Mouse (Mus musculus) mammary gland, adult 2 months (tissue): ENCODE measurements around the gene Tekt5. TPM values are rescaled to one million over a fixed set of nuclear protein-coding genes. Genes with fewer than 3 reads are reported as not detected.

ENCODE experiments used
- polyA plus RNA-seq: library from polyadenylated mRNA; depleted of rRNA; stranded (reverse); fragments of >200 nt; gene quantifications from 2 replicates; pipeline ENCODE4 v1.2.3, GENCODE M21; 2012; ENCODE audit warnings: low replicate concordance; rRNA removed

Tekt5 gene
- 0.27 TPM in 1 of 2 replicates, not detected in the other for polyA plus RNA-seq

GRCm38 (mm10) chr16:10394699-10395540 lies at the start of gene Tekt5:
Gene Tekt5, minus strand, starts transcription at chr16:10395490.

GRCm38 (mm10) chr16:10411764-10412746 lies 16.8 kb upstream of the Tekt5 start, which contains the start of gene Nubp1:
Gene Nubp1, plus strand, starts transcription at chr16:10411948.

GRCm38 (mm10) chr16:10313646-10314088 lies 81.6 kb downstream of the Tekt5 start, which contains the start of gene Emp2:
Gene Emp2, minus strand, starts transcription at chr16:10313968.

Other genes starting within 250 kb of the Tekt5 start
- 1.6 and 2.0 TPM in 2 replicates for gene Rpl39l, start 225.3 kb downstream of the Tekt5 start, polyA plus RNA-seq
- gene Atf7ip2, start 202.8 kb downstream of the Tekt5 start, polyA plus RNA-seq, result 0.04 TPM in 1 of 2 replicates, not detected in the other
- gene Emp2, start 81.5 kb downstream of the Tekt5 start, polyA plus RNA-seq, result 25.9 and 57.5 TPM in 2 replicates
- 26.4 and 26.6 TPM in 2 replicates for gene Nubp1, start 16.5 kb upstream of the Tekt5 start, polyA plus RNA-seq
- gene Tvp23a, start 51.9 kb upstream of the Tekt5 start, polyA plus RNA-seq, result 2.1 and 3.7 TPM in 2 replicates
- 26.9 and 51.8 TPM in 2 replicates for gene Ciita, start 84.6 kb upstream of the Tekt5 start, polyA plus RNA-seq
- gene Dexi, start 147.6 kb upstream of the Tekt5 start, polyA plus RNA-seq, result 53.9 and 103 TPM in 2 replicates
- gene Clec16a, start 149.8 kb upstream of the Tekt5 start, polyA plus RNA-seq, result 14.3 and 25.5 TPM in 2 replicates